Mouse (Mus musculus): ENCODE results near the gene Rcor3. TPM values are rescaled to one million over a fixed set of nuclear protein-coding genes. Genes with fewer than 3 reads are reported as not detected.

The Rcor3 gene
- 18.8 TPM for polyA plus RNA-seq (2017; shearing (Covaris generic))

DNA sequence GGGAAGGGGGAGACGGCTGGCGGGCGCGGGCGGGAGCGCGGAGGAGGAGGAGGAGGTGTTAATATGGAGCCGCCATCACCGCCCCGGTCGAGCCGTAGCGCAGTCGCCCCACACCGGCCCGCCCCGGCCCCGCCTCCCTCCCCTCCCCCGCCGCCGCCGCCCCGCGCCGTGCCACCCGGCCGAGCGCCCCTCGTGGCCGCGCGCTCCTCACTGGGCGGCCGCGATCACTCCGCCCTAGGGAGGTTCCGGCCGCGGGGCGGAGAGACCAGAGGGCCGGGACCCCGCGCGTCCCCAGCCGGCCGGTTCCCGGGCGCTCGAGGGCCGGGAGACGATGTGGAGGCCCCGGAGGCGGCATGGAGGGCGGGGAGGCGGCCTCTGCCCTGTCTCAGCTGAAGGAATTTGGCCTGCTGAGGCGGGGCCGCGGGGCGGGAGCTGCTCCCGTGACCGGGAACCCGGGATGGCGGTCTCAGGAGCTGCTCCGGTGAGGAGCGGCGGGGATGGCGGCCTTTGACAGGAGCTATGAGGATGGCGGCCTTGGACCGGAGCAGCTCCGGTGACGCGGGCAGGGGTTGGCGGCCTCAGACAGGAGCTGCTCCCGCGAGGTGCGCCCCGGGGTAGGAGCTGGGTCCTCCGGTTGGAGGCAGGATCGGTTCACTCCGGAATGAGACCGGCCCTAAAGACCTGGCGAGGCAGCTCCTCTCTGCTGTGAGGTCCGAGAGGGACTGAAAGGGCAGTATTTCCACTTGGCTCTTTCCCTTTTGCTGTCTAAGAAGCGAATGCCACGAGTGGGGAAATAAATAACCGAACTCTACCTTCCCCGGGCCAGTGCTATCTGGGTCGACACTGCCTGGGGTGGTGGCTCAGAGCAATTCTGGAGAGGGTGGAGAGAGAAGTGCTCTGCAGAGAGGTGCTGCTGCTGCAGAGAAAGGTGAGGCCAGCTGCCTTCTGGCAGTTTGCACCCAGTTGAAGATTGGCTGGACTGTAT lies at the start of gene Rcor3:
Gene Rcor3, minus strand, starts transcription at position 137 of the 985 bp plus-strand sequence.

GRCm38 (mm10) chr1:192091806-192092772 lies 45.8 kb downstream of the Rcor3 start, which contains the start of gene Traf5:
Traf5 (minus strand) TSS chr1:192092559.

Other genes with a start within 250 kb of the Rcor3 start
- 34.7 TPM for gene Slc30a1, start 231.3 kb downstream of the Rcor3 start, polyA plus RNA-seq (2017; shearing (Covaris generic))
- gene Rd3, start 160.7 kb downstream of the Rcor3 start, polyA plus RNA-seq (2017; shearing (Covaris generic)): 0.20 TPM
- gene Traf5, start 45.5 kb downstream of the Rcor3 start, polyA plus RNA-seq (2017; shearing (Covaris generic)): 108 TPM
- not detected for gene Kcnh1, start 52.7 kb upstream of the Rcor3 start, polyA plus RNA-seq (2017; shearing (Covaris generic))

Measured in naive thymus-derived CD4-positive, alpha-beta T cell, adult 5 months (primary cell).